Comparison of ENCODE assay signal across 7 mouse cellular contexts in the genomic region with DNA sequence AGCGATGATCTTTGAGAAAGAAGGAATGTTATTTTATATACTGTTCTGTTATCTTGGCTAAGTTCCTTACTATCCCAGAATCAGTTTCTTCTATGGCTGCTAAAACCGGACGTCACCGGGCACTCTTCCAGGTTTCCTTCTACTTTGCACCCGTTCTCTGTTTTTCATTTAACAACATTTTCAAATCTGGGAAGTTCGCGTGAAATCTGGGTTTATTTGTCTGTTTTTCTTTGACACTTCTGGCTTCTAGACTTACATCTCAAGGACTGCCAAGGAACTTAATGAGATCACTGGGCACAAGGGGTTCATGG. TPM values are rescaled to one million over a fixed set of nuclear protein-coding genes. Genes with fewer than 3 reads are reported as not detected.
DNase-seq lines count a peak whose midpoint lies in the region; ATAC-seq lines count a peak whose summit lies in the region.

No protein-coding gene starts in this region.

- no peak for ATAC-seq in embryonic facial prominence, embryonic 12.5 days (ENCODE audit: insufficient number of reproducible peaks, insufficient read depth, low FRiP score, low TSS enrichment)
- ATAC-seq in heart, embryonic 15.5 days (replicated peaks; ENCODE audit: insufficient number of reproducible peaks, insufficient read depth, low FRiP score, low read depth): no peak

- H3K36me3 ChIP-seq in embryonic facial prominence, embryonic 12.5 days: peaks cover 3% of the 10 kb centered on the region; the same call in 1 of the 2 replicates
- peaks cover 3% of the 10 kb centered on the region; the same call in 1 of the 2 replicates for H3K36me3 ChIP-seq in heart, embryonic 15.5 days
- peaks cover 24% of the 10 kb centered on the region for H3K36me3 ChIP-seq in midbrain, embryonic 10.5 days

- H3K27me3 ChIP-seq in embryonic facial prominence, embryonic 12.5 days: no peaks in the 10 kb centered on the region
- H3K27me3 ChIP-seq in heart, embryonic 15.5 days: no peaks in the 10 kb centered on the region
- no peaks in the 10 kb centered on the region for H3K27me3 ChIP-seq in midbrain, embryonic 10.5 days (ENCODE audit: low read depth, poor library complexity, severe bottlenecking)

- peak overlapping the region; percentile 55 for H3K9ac ChIP-seq in embryonic facial prominence, embryonic 12.5 days
- H3K9ac ChIP-seq in heart, embryonic 15.5 days: peak overlapping the region; percentile 51

- H3K9me3 ChIP-seq in embryonic facial prominence, embryonic 12.5 days: no peaks in the 10 kb centered on the region
- H3K9me3 ChIP-seq in heart, embryonic 15.5 days (replicated peaks): no peaks in the 10 kb centered on the region
- no peaks in the 10 kb centered on the region for H3K9me3 ChIP-seq in midbrain, embryonic 10.5 days (replicated peaks)

- DNase-seq in right cerebral cortex, adult 18-20 months: peak; percentile 34
- no peak for DNase-seq in right cerebral cortex, postnatal 36 days (ENCODE audit: low spot score in 2 of 2)
- DNase-seq in kidney, postnatal 36 days: peak; percentile 69 to 82
- no peak for DNase-seq in midbrain, embryonic 10.5 days (ENCODE audit: low spot score)
- DNase-seq in retina, postnatal 1 day: no peak

- H3K4me1 ChIP-seq in embryonic facial prominence, embryonic 12.5 days: peaks cover 6% of the 10 kb centered on the region; the same call in 1 of the 2 replicates
- H3K4me1 ChIP-seq in heart, embryonic 15.5 days (replicated peaks): peaks cover 16% of the 10 kb centered on the region
- H3K4me1 ChIP-seq in midbrain, embryonic 10.5 days: peaks cover 21% of the 10 kb centered on the region

- peak overlapping the region; percentile 82 for H3K27ac ChIP-seq in embryonic facial prominence, embryonic 12.5 days
- H3K27ac ChIP-seq in heart, embryonic 15.5 days: peak overlapping the region; percentile 85
- peak overlapping the region; percentile 88 for H3K27ac ChIP-seq in midbrain, embryonic 10.5 days (replicated peaks)

- H3K4me2 ChIP-seq in embryonic facial prominence, embryonic 12.5 days (replicated peaks): peak overlapping the region; percentile 75
- peak overlapping the region; percentile 65 for H3K4me2 ChIP-seq in heart, embryonic 15.5 days

- peak overlapping the region; percentile 66 for H3K4me3 ChIP-seq in embryonic facial prominence, embryonic 12.5 days
- peak overlapping the region; percentile 79 for H3K4me3 ChIP-seq in heart, embryonic 15.5 days
- H3K4me3 ChIP-seq in midbrain, embryonic 10.5 days: peak overlapping the region; percentile 80

- 30% methylated on average over 7 of the region's 7 CpGs for WGBS in embryonic facial prominence, embryonic 12.5 days
- 26% methylated on average over 7 of the region's 7 CpGs for WGBS in heart, embryonic 15.5 days
- WGBS in midbrain, embryonic 10.5 days: 45% methylated on average over 7 of the region's 7 CpGs

RNA-seq across cellular contexts. Expression of a gene that starts 0.5 kb away (rescaled TPM):
- 111 and 118 TPM in 2 replicates for polyA plus RNA-seq in embryonic facial prominence, embryonic 12.5 days (2016; fragmentation: Nextera tagmentation; extraction: Ambion mirVana)
- 84.4 and 110 TPM in 2 replicates for polyA plus RNA-seq in heart, embryonic 15.5 days (2015; fragmentation: Nextera tagmentation; extraction: Ambion mirVana)
- 119 and 135 TPM in 2 replicates for polyA plus RNA-seq in midbrain, embryonic 10.5 days (2016; fragmentation: Nextera tagmentation; extraction: Ambion mirVana)

RNA-seq across cellular contexts. Expression of a gene that starts 57.0 kb away (rescaled TPM):
- polyA plus RNA-seq in embryonic facial prominence, embryonic 12.5 days (2016; fragmentation: Nextera tagmentation; extraction: Ambion mirVana): 49.9 and 52.7 TPM in 2 replicates
- 26.0 and 27.3 TPM in 2 replicates for polyA plus RNA-seq in heart, embryonic 15.5 days (2015; fragmentation: Nextera tagmentation; extraction: Ambion mirVana)
- 32.7 and 36.6 TPM in 2 replicates for polyA plus RNA-seq in midbrain, embryonic 10.5 days (2016; fragmentation: Nextera tagmentation; extraction: Ambion mirVana)

Comparison
In these comparisons a context has a peak if more than half of its experiments do, and no peak if none do; other contexts are left out.
1. DNase-seq: peak in right cerebral cortex, adult 18-20 months (single experiment) and kidney, postnatal 36 days (2 of 2); none in right cerebral cortex, postnatal 36 days (0 of 2), midbrain, embryonic 10.5 days (single experiment) and retina, postnatal 1 day (single experiment).
2. Peak in every context shown above with its lines, with median percentiles within 50 percentile points of each other: H3K27ac ChIP-seq and H3K4me3 ChIP-seq.